Mouse (Mus musculus): Measurements from ENCODE around the gene Smurf1. TPM values are rescaled to one million over a fixed set of nuclear protein-coding genes. Genes with fewer than 3 reads are reported as not detected.

The Smurf1 gene
- polyA plus RNA-seq, 1 experiment from 2014 or later, result 9.2 TPM

DNA sequence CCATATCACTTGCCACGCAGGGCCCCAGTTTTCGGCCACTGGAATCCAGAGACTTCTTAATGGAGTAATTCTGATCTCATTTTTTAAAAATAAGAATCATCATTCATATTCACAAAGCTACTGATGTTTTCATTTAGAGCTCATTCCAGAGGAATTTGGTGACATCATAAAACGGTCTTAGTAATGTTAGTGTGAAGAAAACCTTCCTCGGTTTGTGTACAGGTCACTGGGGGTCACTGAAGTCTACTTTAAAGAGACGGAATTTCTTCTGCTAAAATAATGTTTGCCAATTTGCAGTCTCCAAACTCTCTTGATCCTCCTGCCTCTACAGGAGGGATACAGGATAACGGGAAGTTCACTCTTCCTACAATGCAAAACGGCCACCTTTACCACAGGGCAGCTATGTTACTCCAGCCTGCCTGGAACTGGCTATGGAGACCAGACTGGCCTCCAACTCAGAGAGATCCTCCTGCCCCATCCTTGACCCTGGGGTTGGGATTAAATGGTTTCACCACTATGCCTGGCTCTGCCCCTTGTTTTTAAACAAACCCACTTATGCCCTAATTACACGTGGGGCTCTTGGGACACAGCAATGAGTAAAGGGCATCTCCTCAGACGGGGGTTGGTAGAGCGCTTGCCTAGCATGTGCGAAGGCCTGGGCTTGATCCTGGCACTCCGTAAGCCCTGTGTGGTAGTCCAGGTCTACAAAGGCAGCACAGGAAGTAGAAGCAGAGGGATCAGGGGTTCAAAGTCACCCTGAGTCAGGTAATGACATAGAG is 61.1 kb downstream of the Smurf1 start:
- Histone ChIP-seq H3K4me1 (replicated peaks; ENCODE audit: control insufficient read depth, insufficient read depth, low read length) (0 out of 2 replicates have a peak, but pooled peaks cover 3% of the 10 kb centered on the region), H3K27ac (ENCODE audit: low read depth, low read length) (no peak overlapping the region), H3K9me3 (ENCODE audit: control insufficient read depth, low read length) (no peaks in the 10 kb centered on the region), H3K4me2 (no peak overlapping the region), H3K4me3 (ENCODE audit: low read depth, low read length) (no peak overlapping the region), H3K27me3 (replicated peaks; ENCODE audit: control insufficient read depth, insufficient read depth, low read length) (no peaks in the 10 kb centered on the region), H3K36me3 (ENCODE audit: control insufficient read depth, insufficient read depth, low read length) (peaks cover 5% of the 10 kb centered on the region; the same call in 1 of the 2 replicates), H3K9ac (ENCODE audit: low read depth, low read length) (no peak overlapping the region)
- ATAC-seq (replicated peaks; ENCODE audit: low FRiP score), result no peak
- DNase-seq (ENCODE audit: low spot score), result no peak
- 77% methylated on average over 12 of the region's 12 CpGs for WGBS

GRCm38 (mm10) chr5:144901791-144902190 is 63.9 kb downstream of the Smurf1 start:
- DNase-seq (ENCODE audit: low spot score) (no peak), ATAC-seq (replicated peaks; ENCODE audit: low FRiP score) (no peak)
- Histone ChIP-seq H3K9me3 (ENCODE audit: control insufficient read depth, low read length) (no peaks in the 10 kb centered on the region), H3K36me3 (ENCODE audit: control insufficient read depth, insufficient read depth, low read length) (peaks cover 5% of the 10 kb centered on the region; the same call in 1 of the 2 replicates), H3K27me3 (replicated peaks; ENCODE audit: control insufficient read depth, insufficient read depth, low read length) (no peaks in the 10 kb centered on the region), H3K4me3 (ENCODE audit: low read depth, low read length) (no peak overlapping the region), H3K9ac (ENCODE audit: low read depth, low read length) (no peak overlapping the region), H3K27ac (ENCODE audit: low read depth, low read length) (no peak overlapping the region), H3K4me2 (no peak overlapping the region), H3K4me1 (replicated peaks; ENCODE audit: control insufficient read depth, insufficient read depth, low read length) (peaks cover 11% of the 10 kb centered on the region; the same call in 1 of the 2 replicates)
- WGBS, result 86% methylated on average over 10 of the region's 10 CpGs

DNA sequence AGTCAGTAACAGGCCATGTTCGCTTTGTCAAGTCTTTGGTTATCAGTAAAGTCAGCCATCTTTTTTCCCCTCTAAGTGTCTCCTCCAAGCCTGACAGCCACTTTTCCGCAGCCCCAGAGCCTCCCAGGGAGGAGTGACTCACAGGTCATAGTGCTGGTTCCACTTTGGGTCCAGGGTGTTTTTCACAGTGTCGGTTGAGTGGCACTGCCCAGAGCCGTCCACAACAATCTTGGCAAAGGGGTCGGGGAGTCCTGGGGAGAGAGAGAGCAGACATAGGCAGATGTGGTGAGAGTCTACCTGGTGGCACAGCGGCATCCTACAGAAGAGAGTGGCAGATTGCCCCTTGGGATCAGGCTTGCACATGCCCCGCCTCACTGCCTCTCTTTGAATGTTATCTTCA is 64.6 kb downstream of the Smurf1 start:
- Histone ChIP-seq H3K4me1 (replicated peaks; ENCODE audit: control insufficient read depth, insufficient read depth, low read length) (peaks cover 11% of the 10 kb centered on the region; the same call in 1 of the 2 replicates), H3K27ac (ENCODE audit: low read depth, low read length) (no peak overlapping the region), H3K36me3 (ENCODE audit: control insufficient read depth, insufficient read depth, low read length) (peaks cover 5% of the 10 kb centered on the region; the same call in 1 of the 2 replicates), H3K9me3 (ENCODE audit: control insufficient read depth, low read length) (no peaks in the 10 kb centered on the region), H3K27me3 (replicated peaks; ENCODE audit: control insufficient read depth, insufficient read depth, low read length) (no peaks in the 10 kb centered on the region), H3K4me3 (ENCODE audit: low read depth, low read length) (no peak overlapping the region), H3K9ac (ENCODE audit: low read depth, low read length) (no peak overlapping the region), H3K4me2 (no peak overlapping the region)
- 89% methylated on average over 7 of the region's 7 CpGs for WGBS
- no peak for ATAC-seq (replicated peaks; ENCODE audit: low FRiP score)
- no peak for DNase-seq (ENCODE audit: low spot score)

- ATAC-seq (replicated peaks; ENCODE audit: low FRiP score) (peak; percentile 29; the same call in 1 of the 2 replicates), DNase-seq (ENCODE audit: low spot score) (no peak)
- Histone ChIP-seq H3K4me1 (replicated peaks; ENCODE audit: control insufficient read depth, insufficient read depth, low read length) (peaks cover 9% of the 10 kb centered on the region; the same call in 1 of the 2 replicates), H3K27ac (ENCODE audit: low read depth, low read length) (no peak overlapping the region), H3K4me2 (no peak overlapping the region), H3K9me3 (ENCODE audit: control insufficient read depth, low read length) (no peaks in the 10 kb centered on the region), H3K9ac (ENCODE audit: low read depth, low read length) (no peak overlapping the region), H3K4me3 (ENCODE audit: low read depth, low read length) (no peak overlapping the region), H3K36me3 (ENCODE audit: control insufficient read depth, insufficient read depth, low read length) (peaks cover 5% of the 10 kb centered on the region; the same call in 1 of the 2 replicates), H3K27me3 (replicated peaks; ENCODE audit: control insufficient read depth, insufficient read depth, low read length) (no peaks in the 10 kb centered on the region)
- 38% methylated on average over 7 of the region's 7 CpGs for WGBS
Observed at GRCm38 (mm10) chr5:144898448-144899052, 67.1 kb downstream of the Smurf1 start.

GRCm38 (mm10) chr5:144897881-144898280 is 67.8 kb downstream of the Smurf1 start:
- no peak for DNase-seq (ENCODE audit: low spot score)
- Histone ChIP-seq H3K27ac (ENCODE audit: low read depth, low read length) (no peak overlapping the region), H3K9me3 (ENCODE audit: control insufficient read depth, low read length) (no peaks in the 10 kb centered on the region), H3K4me1 (replicated peaks; ENCODE audit: control insufficient read depth, insufficient read depth, low read length) (peaks cover 9% of the 10 kb centered on the region; the same call in 1 of the 2 replicates), H3K4me2 (no peak overlapping the region), H3K27me3 (replicated peaks; ENCODE audit: control insufficient read depth, insufficient read depth, low read length) (no peaks in the 10 kb centered on the region), H3K9ac (ENCODE audit: low read depth, low read length) (no peak overlapping the region), H3K4me3 (ENCODE audit: low read depth, low read length) (no peak overlapping the region), H3K36me3 (ENCODE audit: control insufficient read depth, insufficient read depth, low read length) (peaks cover 5% of the 10 kb centered on the region; the same call in 1 of the 2 replicates)
- ATAC-seq (replicated peaks; ENCODE audit: low FRiP score), result no peak
- WGBS, result 82% methylated on average over 7 of the region's 7 CpGs

DNA sequence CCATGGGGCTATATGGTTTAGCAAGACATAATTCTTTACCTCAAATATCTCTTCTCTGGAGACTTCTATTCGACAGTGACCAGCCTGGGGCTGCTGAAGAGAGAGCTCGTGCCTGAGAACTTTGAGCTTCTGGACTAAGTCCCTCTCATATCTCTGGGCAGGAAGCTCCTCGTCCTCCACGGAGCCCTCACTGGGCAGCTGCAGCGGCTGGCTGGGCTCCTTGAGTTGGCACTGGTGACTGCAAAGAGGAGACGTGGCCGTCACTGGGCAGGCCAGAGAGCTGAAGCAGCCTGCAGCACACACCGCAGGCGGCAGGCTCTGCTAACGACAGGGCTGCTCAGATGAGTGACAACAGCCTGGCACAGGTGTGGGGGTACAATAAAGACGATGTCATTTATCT is 74.4 kb downstream of the Smurf1 start:
- Histone ChIP-seq H3K4me3 (ENCODE audit: low read depth, low read length) (no peak overlapping the region), H3K4me1 (replicated peaks; ENCODE audit: control insufficient read depth, insufficient read depth, low read length) (no peaks in the 10 kb centered on the region), H3K36me3 (ENCODE audit: control insufficient read depth, insufficient read depth, low read length) (peaks cover 21% of the 10 kb centered on the region; the same call in 1 of the 2 replicates), H3K9ac (ENCODE audit: low read depth, low read length) (no peak overlapping the region), H3K27ac (ENCODE audit: low read depth, low read length) (no peak overlapping the region), H3K9me3 (ENCODE audit: control insufficient read depth, low read length) (no peaks in the 10 kb centered on the region), H3K4me2 (no peak overlapping the region), H3K27me3 (replicated peaks; ENCODE audit: control insufficient read depth, insufficient read depth, low read length) (no peaks in the 10 kb centered on the region)
- no peak for DNase-seq (ENCODE audit: low spot score)
- 86% methylated on average over 11 of the region's 11 CpGs for WGBS
- no peak for ATAC-seq (replicated peaks; ENCODE audit: low FRiP score)

- ATAC-seq (replicated peaks; ENCODE audit: low FRiP score), result no peak
- WGBS, result 88% methylated on average over 9 of the region's 9 CpGs
Observed at GRCm38 (mm10) chr5:144885968-144886650, 79.5 kb downstream of the Smurf1 start.

DNA sequence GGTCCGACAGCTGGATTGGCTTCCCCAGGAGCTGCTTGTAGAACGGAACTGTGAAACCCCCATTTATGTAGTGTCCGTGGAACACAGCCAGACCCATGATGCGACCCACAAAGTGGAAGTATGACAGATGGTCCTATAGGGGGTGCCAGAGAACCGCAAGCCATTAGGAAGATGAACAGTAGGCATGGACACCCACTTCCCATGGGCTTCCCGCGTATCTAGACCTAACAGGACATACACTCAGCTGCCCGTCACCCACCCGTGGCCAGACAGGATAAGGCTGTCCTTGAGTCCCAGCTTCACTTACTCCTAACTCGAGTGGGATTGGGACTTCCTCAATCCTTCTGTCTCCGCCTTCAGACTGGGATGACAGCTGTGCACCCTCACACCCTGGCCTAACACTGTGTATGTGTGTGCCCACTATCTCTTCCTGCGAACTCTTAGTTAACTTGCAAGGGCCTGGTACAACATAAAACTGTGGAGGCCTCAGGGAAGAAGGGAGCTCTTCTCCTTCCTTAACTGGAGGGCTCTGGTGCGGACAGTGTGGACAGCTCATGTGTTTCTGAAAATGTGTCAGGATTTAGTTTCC is 80.9 kb downstream of the Smurf1 start:
- DNase-seq (ENCODE audit: low spot score) (no peak), ATAC-seq (replicated peaks; ENCODE audit: low FRiP score) (no peak)
- H3K27ac ChIP-seq (ENCODE audit: low read depth, low read length), result no peak overlapping the region
- no peak overlapping the region for H3K9ac ChIP-seq (ENCODE audit: low read depth, low read length)
- WGBS, result 80% methylated on average over 13 of the region's 13 CpGs
- H3K9me3 ChIP-seq (ENCODE audit: control insufficient read depth, low read length), result no peaks in the 10 kb centered on the region
- no peaks in the 10 kb centered on the region for H3K27me3 ChIP-seq (replicated peaks; ENCODE audit: control insufficient read depth, insufficient read depth, low read length)
- H3K4me1 ChIP-seq (replicated peaks; ENCODE audit: control insufficient read depth, insufficient read depth, low read length), result no peaks in the 10 kb centered on the region; the same call in 1 of the 2 replicates
- H3K4me3 ChIP-seq (ENCODE audit: low read depth, low read length), result no peak overlapping the region
- no peak overlapping the region for H3K4me2 ChIP-seq
- peaks cover 24% of the 10 kb centered on the region; the same call in 1 of the 2 replicates for H3K36me3 ChIP-seq (ENCODE audit: control insufficient read depth, insufficient read depth, low read length)

More at GRCm38 (mm10) chr5:144885968-144886650, 79.5 kb downstream of the Smurf1 start:
- Histone ChIP-seq H3K9me3 (ENCODE audit: control insufficient read depth, low read length) (no peaks in the 10 kb centered on the region), H3K9ac (ENCODE audit: low read depth, low read length) (no peak overlapping the region), H3K4me2 (no peak overlapping the region), H3K27ac (ENCODE audit: low read depth, low read length) (no peak overlapping the region), H3K27me3 (replicated peaks; ENCODE audit: control insufficient read depth, insufficient read depth, low read length) (no peaks in the 10 kb centered on the region), H3K36me3 (ENCODE audit: control insufficient read depth, insufficient read depth, low read length) (peaks cover 24% of the 10 kb centered on the region; the same call in 1 of the 2 replicates), H3K4me1 (replicated peaks; ENCODE audit: control insufficient read depth, insufficient read depth, low read length) (no peaks in the 10 kb centered on the region; the same call in 1 of the 2 replicates), H3K4me3 (ENCODE audit: low read depth, low read length) (no peak overlapping the region)
- no peak for DNase-seq (ENCODE audit: low spot score)
